Mouse (Mus musculus): ENCODE measurements at regions not wholly inside any gene's neighbourhood (a gene's known extent, or its start where the extent isn't known, plus 50 kb on each side); places are given as distances from the start of the nearest gene placed in this dataset.

GRCm38 (mm10) chrX:104931153-104931706 lies 74.2 kb upstream of the Magee2 start:
- TF ChIP-seq CTCF (IDR thresholded peaks at IDR 0.05; ENCODE audit: low read depth), result no peak
- no peak for TF ChIP-seq EP300 (IDR thresholded peaks at IDR 0.05; ENCODE audit: low read depth)
